Mouse (Mus musculus) bone marrow, adult 2 months (tissue): ENCODE data around the gene Snx3. TPM values are rescaled to one million over a fixed set of nuclear protein-coding genes. Genes with fewer than 3 reads are reported as not detected.

Experiments
- H3K27ac ChIP-seq: fragments of 200-500 bp; 2 replicates; pipeline ENCODE4 v1.5.1; 2012; ENCODE audit warnings: low read depth, mild to moderate bottlenecking, control low read depth, inconsistent platforms, low read length; ENCODE audit not compliant: control insufficient read depth, poor library complexity, insufficient read depth
- H3K4me1 ChIP-seq: fragments of 200-500 bp; 2 replicates; pipeline ENCODE4 v1.6.1; 2011; ENCODE audit warnings: low read length; ENCODE audit not compliant: control insufficient read depth, insufficient read depth
- H3K4me3 ChIP-seq: fragments of 200-500 bp; replicated peaks from 2 replicates; pipeline ENCODE3; 2011; ENCODE audit warnings: mild to moderate bottlenecking, low read depth, low read length, control low read depth; ENCODE audit not compliant: control insufficient read depth
- CTCF ChIP-seq: fragments of 200-500 bp; IDR thresholded peaks from 2 replicates; pipeline ENCODE4 v1.5.1; 2011; ENCODE audit warnings: low read length, control low read depth; ENCODE audit not compliant: control insufficient read depth, insufficient read depth
- POLR2A ChIP-seq: fragments of 200-500 bp; IDR thresholded peaks from 2 replicates; pipeline ENCODE4 v1.6.1; 2011; ENCODE audit warnings: low read depth, mild to moderate bottlenecking, control low read depth, low read length, borderline replicate concordance; ENCODE audit not compliant: control insufficient read depth
- WGBS: fragments of 180-500 bp; shearing (Covaris S2); methylation state at CpG from one replicate; pipeline ENCODE4 v1.1.7; 2018; 5-methylcytosine and 5-hydroxymethylcytosine counted together
- polyA plus RNA-seq: library from polyadenylated mRNA; stranded (reverse); fragments of >200 nt; gene quantifications from 2 replicates; pipeline ENCODE4 v1.2.4, GENCODE M21; 2011; ENCODE audit warnings: low replicate concordance; ENCODE audit not compliant: missing spikeins, insufficient read depth, insufficient read length

The Snx3 gene
- polyA plus RNA-seq, 1 experiment: 54.6 TPM

DNA sequence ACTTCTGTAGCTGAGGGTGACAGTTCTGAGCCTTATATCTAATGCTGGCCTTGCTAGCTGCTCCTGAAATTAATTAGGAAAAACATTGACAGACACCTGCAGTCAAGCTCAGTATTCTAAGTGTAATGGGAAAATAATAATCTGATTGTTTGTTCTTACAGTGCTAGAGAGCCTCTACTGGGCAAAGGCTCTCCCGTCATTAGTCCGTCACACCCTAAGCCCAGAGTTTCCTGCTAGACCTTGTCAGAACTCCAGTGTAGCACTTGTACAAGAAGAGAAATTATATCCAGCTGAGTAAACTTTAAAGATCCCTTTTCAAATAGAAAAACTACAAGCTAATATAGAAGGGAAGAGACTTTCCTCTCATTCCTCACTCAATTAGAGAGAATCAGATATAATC lies 21.1 kb downstream of the Snx3 start:
- no peaks in the 10 kb centered on the region; the same call in none of the 2 replicates for H3K4me1 ChIP-seq
- H3K27ac ChIP-seq: no peak overlapping the region
- no peak overlapping the region for H3K4me3 ChIP-seq
- WGBS: 81% methylated on average over 2 of the region's 2 CpGs
- no peak for TF ChIP-seq POLR2A

DNA sequence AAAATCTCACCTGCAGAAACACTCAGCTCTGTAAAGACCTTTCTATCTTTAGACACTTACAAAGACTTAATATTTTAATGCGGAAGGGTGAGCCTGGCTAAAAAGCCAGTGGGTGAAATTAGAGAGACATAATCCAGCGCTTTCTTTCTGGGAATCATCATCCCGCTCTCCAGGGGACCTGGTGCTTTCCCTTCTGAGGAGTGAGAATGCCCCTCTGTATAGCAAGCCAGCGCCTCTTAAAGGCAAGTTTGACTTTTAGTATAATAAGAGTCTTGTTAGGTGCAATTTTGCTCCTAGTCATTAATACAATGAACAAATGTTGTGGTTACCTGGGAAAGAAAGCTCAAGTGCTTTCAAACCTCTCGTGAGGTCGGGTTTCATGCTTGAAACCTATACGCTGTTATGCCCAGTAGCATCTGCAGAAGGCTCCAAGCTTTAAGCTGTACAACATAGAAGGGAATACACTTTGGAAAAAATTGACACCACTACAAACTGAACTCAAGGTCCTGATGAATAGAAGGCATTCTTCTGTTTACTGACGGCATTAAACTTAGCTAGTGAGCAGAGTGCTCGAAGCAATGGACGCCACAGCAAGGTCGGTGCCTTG lies 21.8 kb downstream of the Snx3 start:
- no peaks in the 10 kb centered on the region; the same call in none of the 2 replicates for H3K4me1 ChIP-seq
- H3K27ac ChIP-seq: no peak overlapping the region
- H3K4me3 ChIP-seq: no peak overlapping the region
- WGBS: 92% methylated on average over 11 of the region's 11 CpGs
- TF ChIP-seq POLR2A: no peak
- TF ChIP-seq CTCF: no peak

DNA sequence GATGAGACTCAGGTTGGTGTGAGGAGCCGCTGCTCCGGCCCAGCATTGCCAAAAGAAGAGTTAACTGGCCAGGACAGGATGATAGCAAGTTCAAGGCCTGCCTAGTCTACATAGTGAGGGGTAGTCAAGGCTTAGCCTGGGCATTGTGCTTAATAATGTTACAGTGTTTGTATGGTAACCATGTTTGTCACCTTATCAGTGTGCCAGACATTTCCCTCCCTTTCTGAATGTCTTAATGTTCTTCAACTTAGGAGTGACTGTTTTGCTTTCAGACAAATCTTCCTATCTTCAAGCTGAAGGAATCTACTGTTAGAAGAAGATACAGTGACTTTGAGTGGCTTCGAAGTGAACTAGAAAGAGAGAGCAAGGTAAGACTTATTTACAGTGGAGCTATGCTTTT lies 23.9 kb downstream of the Snx3 start:
- no peak for TF ChIP-seq CTCF
- TF ChIP-seq POLR2A: no peak
- WGBS: 71% methylated on average over 3 of the region's 3 CpGs
- Histone ChIP-seq H3K27ac (peak overlapping the region; percentile 41; the same call in 1 of the 2 replicates), H3K4me3 (no peak overlapping the region), H3K4me1 (no peaks in the 10 kb centered on the region; the same call in none of the 2 replicates)

DNA sequence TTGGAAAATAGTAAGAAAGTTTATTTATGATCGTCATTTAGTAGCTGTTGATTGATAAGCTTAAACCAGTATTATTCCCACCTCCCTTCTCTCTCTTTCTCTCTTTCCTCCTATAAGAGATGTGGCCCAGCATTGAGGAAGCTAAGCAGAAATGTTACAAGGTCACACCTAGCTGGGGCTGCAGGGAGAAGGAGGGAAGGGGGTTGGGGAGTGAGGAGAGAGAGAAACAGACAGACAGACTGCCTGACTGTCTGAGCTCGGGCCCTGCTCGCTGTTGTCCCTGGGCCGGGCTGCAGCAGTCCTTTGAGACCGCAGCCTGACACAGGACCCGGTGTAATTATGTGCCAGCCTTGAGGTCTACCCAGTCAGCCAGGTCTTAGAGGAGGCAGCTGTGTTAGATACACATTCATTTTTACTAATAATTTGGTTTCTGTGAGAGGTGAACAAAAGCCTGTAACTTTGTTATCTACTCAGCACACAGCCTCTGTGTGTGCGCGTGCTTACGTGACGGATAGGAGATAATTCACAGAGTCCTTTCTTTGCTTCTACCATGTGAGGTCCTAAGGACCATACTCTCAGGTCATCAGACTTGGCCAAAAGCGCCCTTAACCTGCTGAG lies 32.1 kb downstream of the Snx3 start:
- Histone ChIP-seq H3K27ac (peak overlapping the region; percentile 86), H3K4me3 (no peak overlapping the region), H3K4me1 (peaks cover 5% of the 10 kb centered on the region; the same call in 1 of the 2 replicates)
- WGBS: 59% methylated on average over 11 of the region's 11 CpGs
- no peak for TF ChIP-seq POLR2A
- TF ChIP-seq CTCF: no peak

DNA sequence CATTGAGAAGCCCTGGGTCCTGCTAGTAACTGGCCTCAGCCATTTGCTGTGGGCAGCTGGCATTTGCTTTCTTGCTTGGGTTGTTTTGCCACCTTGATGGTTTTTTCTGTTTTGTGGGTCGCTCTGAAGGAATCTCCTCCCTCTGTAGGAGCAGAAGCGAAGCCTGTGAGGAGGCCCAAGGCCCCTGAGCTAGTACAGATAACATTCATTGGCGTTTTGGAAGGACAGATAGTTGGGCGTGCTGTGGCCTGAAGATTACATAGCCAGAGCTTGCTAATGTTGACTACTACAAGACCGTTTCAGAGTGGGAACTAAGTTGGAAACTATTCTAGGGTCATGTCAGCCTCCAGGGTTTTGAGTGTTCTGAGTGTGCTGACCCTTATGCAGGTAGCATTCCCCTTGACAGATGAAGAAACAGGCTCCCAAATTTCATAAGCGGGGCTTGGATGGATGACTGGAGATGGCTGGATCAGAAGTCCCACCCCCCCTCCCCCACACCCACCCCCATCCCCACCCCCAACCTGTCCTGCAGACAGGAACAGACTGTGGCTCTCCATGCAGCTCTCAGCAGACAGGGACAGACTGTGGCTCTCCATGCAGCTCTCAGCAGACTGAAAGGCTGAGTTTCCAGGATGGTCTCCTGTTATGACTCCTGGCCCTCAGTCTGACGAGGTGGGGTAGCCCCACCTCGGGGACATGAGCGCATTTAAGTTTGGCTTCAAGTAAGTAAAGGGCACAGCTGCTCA lies 35.9 kb downstream of the Snx3 start:
- TF ChIP-seq POLR2A (no peak), CTCF (no peak)
- Histone ChIP-seq H3K27ac (peak overlapping the region; percentile 80), H3K4me1 (peaks cover 5% of the 10 kb centered on the region; the same call in 1 of the 2 replicates), H3K4me3 (no peak overlapping the region)
- 63% methylated on average over 9 of the region's 9 CpGs for WGBS

DNA sequence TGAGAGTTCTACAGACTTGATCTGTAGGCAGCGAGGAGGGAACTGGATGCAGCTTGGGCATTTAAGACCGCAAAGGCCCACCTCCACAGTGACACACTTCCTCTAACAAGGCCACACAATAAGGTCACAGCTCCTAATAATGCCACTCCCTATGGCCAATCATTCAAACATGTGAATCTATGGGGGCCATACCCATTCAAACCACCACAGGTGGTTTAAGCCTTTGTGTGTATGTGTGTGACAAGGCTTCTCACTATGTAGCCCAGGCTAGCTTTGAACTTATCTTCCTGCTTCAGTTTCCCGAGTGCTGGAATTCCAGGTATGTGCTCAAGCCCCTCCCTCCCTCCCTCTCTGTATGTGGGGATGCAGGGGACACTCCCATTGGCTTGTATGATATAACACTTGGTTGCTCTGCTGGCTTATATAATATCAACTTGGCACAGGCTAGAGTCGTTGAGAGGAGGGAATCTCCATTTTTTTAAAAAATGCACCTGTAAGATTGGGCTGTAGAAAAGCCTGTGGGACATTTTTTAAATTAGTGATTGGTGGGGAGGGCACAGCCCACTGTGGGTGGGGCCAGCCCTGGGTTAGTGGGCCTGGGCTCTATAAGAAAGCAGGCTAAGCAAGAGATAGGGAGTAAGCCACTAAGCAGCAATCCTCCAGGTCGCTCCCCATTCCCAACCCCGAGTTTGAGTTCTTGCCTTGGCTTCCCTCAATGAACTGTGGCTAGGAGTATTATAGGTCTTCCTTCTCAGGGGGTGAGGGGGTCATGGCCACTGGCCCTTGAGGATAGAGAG lies 44.1 kb downstream of the Snx3 start:
- TF ChIP-seq POLR2A (no peak), CTCF (no peak)
- Histone ChIP-seq H3K27ac (no peak overlapping the region), H3K4me3 (no peak overlapping the region), H3K4me1 (no peaks in the 10 kb centered on the region)
- 75% methylated on average over 6 of the region's 6 CpGs for WGBS

DNA sequence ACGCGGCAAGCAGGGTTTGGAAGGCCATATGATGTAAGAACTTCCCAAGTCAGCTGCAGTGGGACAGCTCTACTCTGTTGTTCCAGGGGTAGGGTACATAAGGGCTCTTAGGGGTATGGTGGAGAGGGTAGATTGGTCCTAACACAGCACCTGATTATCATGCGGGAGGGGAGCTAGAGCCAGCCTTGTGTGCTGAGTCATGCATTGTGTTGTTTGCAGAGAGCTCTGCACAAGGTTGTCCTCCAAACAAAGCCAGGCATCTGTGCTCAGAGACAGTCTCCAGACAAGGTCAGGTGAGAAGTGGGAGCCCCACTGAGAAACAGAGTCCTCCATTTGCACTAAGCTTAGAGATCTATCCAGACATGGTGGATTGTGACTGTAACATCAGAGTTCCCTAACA lies 44.7 kb downstream of the Snx3 start:
- Histone ChIP-seq H3K4me1 (no peaks in the 10 kb centered on the region), H3K4me3 (no peak overlapping the region), H3K27ac (no peak overlapping the region)
- WGBS: 86% methylated on average over 3 of the region's 3 CpGs
- TF ChIP-seq POLR2A (no peak), CTCF (no peak)
